Mouse (Mus musculus): ENCODE results near the gene Lpin3. TPM values are rescaled to one million over a fixed set of nuclear protein-coding genes. Genes with fewer than 3 reads are reported as not detected.

Gene Lpin3
- polyA plus RNA-seq, 1 experiment from 2014 or later, result 0.15 TPM

DNA sequence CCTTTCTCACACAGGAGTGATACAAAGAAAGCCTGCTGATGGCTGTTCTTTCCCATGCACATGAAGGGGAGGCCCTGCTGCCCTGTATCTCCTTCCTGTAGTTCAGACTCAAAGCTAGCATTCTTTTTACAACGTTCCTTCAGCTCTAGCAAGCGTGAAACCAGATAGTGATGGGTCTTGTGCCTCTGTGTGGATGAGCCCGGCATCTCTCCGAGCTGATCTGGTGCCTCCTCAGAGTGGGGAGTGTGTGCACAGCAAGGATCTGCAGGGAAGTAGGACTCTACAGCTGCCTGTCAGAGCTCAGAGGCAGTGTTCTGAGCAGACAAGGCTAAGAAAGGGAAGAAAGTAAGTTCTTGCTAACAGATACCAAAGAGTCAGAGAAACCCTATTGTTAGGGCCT is 71.1 kb downstream of the Lpin3 start:
- 92% methylated on average over 4 of the region's 4 CpGs for whole genome bisulfite sequencing
- Histone ChIP-seq H3K36me3 (peaks cover 74% of the 10 kb centered on the region), H3K27ac (replicated peaks) (no peak overlapping the region)

DNA sequence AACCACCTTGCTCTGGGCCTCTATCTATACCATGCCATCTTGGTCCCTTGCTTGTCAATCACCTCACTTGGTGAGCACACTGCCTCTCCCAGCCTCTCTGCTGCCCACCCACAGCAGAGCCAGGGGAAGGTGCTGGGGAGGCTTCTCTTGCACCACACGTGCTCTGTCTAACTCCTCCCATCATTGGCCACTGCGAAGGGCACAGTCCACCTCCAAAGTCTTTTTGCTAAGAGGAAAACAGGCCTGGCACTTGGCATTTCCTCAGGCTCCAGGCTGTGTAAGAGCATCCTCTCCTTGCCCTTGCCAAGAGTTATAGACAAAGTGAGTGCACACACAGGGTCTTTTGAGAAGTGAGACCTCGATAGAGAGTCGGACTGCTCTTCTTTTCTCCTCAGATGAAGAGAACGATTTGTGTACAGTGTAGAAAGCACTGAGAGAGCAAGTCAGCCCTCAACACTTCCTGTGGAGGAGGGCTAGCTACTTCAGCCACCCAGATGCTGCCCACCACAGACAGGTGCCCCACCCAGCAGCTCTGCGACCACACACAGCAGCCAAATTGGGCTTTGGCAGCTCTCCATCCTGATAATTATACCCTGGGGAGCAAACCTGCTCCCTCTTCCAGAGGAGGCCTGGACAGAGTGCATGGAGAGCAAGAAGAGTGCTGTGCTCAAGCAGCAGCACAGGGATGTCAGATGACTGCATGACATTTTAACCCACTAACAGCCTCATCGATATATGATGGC is 72.8 kb downstream of the Lpin3 start:
- no peaks in the 10 kb centered on the region for H3K9me3 ChIP-seq
- WGBS, result 53% methylated on average over 7 of the region's 7 CpGs
- H3K36me3 ChIP-seq, result peaks cover 69% of the 10 kb centered on the region
- H3K4me3 ChIP-seq, result no peak overlapping the region
- H3K9ac ChIP-seq (replicated peaks), result no peak overlapping the region
- no peaks in the 10 kb centered on the region for H3K27me3 ChIP-seq
- 0 out of 2 replicates have a peak overlapping the region, but pooled peaks have one; percentile 14 for H3K27ac ChIP-seq (replicated peaks)
- peak; percentile 38; the same call in 1 of the 2 replicates for ATAC-seq (replicated peaks)
- peaks cover 10% of the 10 kb centered on the region for H3K4me1 ChIP-seq
- no peak overlapping the region for H3K4me2 ChIP-seq (replicated peaks)

More for the DNA sequence above, 71.1 kb downstream of the Lpin3 start:
- Histone ChIP-seq H3K27me3 (no peaks in the 10 kb centered on the region), H3K9me3 (no peaks in the 10 kb centered on the region), H3K4me1 (peaks cover 10% of the 10 kb centered on the region), H3K9ac (replicated peaks) (no peak overlapping the region), H3K4me2 (replicated peaks) (no peak overlapping the region), H3K4me3 (no peak overlapping the region)
- no peak for ATAC-seq (replicated peaks)

DNA sequence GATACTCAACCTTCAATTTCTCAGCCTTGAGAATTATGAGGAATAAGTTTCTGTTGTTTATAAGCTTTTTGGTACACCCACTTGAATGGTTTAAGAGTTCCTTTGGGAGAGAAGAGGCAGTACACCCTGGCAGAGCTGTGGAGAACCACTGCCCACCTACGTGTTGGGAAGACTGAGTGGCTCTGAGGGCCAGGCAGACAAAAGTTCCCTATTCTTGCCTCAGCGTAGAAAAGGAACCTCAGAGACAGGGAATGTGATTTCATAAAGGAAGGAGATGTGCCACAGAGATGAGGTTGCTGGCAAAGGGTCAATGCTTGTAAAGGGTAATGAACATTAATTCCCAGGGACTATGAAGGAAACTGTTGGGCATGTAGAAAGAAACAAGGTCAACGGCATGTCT is 74.1 kb downstream of the Lpin3 start:
- WGBS, result 93% methylated on average over 3 of the region's 3 CpGs
- Histone ChIP-seq H3K27ac (replicated peaks) (no peak overlapping the region), H3K9me3 (no peaks in the 10 kb centered on the region), H3K27me3 (no peaks in the 10 kb centered on the region), H3K9ac (replicated peaks) (no peak overlapping the region), H3K4me1 (peaks cover 10% of the 10 kb centered on the region), H3K4me2 (replicated peaks) (no peak overlapping the region), H3K36me3 (peaks cover 61% of the 10 kb centered on the region), H3K4me3 (no peak overlapping the region)
- ATAC-seq (replicated peaks), result no peak

DNA sequence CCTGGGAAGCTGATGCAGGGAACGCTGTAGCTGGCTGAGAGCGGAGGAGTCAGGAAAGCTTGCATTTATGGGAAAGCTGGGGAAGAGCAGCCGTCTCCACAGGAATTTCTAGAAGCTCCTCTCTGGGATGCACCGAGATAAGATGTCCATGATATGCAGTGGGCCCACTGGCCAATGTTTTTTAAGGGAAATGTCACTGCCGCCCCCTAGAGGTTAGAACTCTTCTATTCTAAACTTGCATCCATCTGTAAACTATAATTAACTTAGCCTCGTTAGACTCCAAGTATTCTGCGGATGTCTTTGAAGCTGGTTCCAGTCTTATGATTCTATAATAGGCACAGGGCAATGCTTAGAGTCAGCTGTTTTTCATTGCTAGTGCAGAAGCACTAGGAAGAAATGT is 74.9 kb downstream of the Lpin3 start:
- Histone ChIP-seq H3K4me1 (peaks cover 10% of the 10 kb centered on the region), H3K27me3 (no peaks in the 10 kb centered on the region), H3K4me2 (replicated peaks) (no peak overlapping the region), H3K9ac (replicated peaks) (no peak overlapping the region), H3K27ac (replicated peaks) (no peak overlapping the region), H3K4me3 (no peak overlapping the region), H3K9me3 (no peaks in the 10 kb centered on the region), H3K36me3 (peaks cover 61% of the 10 kb centered on the region)
- WGBS, result 61% methylated on average over 7 of the region's 7 CpGs
- ATAC-seq (replicated peaks), result no peak

Other genes with a start within 250 kb of the Lpin3 start
- gene Top1, start 234.8 kb upstream of the Lpin3 start, polyA plus RNA-seq (2015; fragmentation: Nextera tagmentation; extraction: Ambion mirVana), result 106 and 113 TPM in 2 replicates
- 80.5 and 82.2 TPM in 2 replicates for gene Plcg1, start 149.4 kb upstream of the Lpin3 start, polyA plus RNA-seq (2015; fragmentation: Nextera tagmentation; extraction: Ambion mirVana)
- gene Zhx3, start 7.7 kb upstream of the Lpin3 start, polyA plus RNA-seq (2015; fragmentation: Nextera tagmentation; extraction: Ambion mirVana), result 19.7 and 21.1 TPM in 2 replicates
- 0.29 and 0.34 TPM in 2 replicates for gene Emilin3, start 31.7 kb downstream of the Lpin3 start, polyA plus RNA-seq (2015; fragmentation: Nextera tagmentation; extraction: Ambion mirVana)
- gene Chd6, start 228.4 kb downstream of the Lpin3 start, polyA plus RNA-seq (2015; fragmentation: Nextera tagmentation; extraction: Ambion mirVana), result 39.5 and 40.5 TPM in 2 replicates

Measured in forebrain, embryonic 15.5 days (tissue).